Mouse (Mus musculus) C2C12 (cell line): ENCODE data around the gene Map3k5.

Experiments used
- CTCF ChIP-seq: IDR thresholded peaks from one replicate; pipeline ENCODE4 v1.5.1; 2011; ENCODE audit not compliant: control insufficient read depth, insufficient read depth, insufficient read length
- MYOD1 ChIP-seq: IDR thresholded peaks from one replicate; pipeline ENCODE4 v1.6.1; 2011; ENCODE audit warnings: low read depth; ENCODE audit not compliant: control insufficient read depth, insufficient read length
- MYOG ChIP-seq: IDR thresholded peaks from one replicate; pipeline ENCODE4 v1.6.1; 2011; ENCODE audit not compliant: control insufficient read depth, insufficient read length; ENCODE audit errors: extremely low read depth
- USF1 ChIP-seq: IDR thresholded peaks from one replicate; pipeline ENCODE4 v1.6.1; 2011; ENCODE audit warnings: low read depth, mild to moderate bottlenecking, control low read depth, moderate library complexity

- no peak for TF ChIP-seq CTCF
- no peak for TF ChIP-seq MYOG
- TF ChIP-seq MYOD1 = no peak
- TF ChIP-seq USF1 = no peak
These were observed 144.1 kb downstream of the Map3k5 start for GRCm38 (mm10) chr10:20078350-20078749.
